Mouse (Mus musculus): ENCODE results near the gene Mkrn1.
"Not testable (repeated sequence)": the region's sequence is repeated elsewhere in the genome, so short reads cannot be mapped to it uniquely, and the experiment has no call there.

The Mkrn1 gene

DNA sequence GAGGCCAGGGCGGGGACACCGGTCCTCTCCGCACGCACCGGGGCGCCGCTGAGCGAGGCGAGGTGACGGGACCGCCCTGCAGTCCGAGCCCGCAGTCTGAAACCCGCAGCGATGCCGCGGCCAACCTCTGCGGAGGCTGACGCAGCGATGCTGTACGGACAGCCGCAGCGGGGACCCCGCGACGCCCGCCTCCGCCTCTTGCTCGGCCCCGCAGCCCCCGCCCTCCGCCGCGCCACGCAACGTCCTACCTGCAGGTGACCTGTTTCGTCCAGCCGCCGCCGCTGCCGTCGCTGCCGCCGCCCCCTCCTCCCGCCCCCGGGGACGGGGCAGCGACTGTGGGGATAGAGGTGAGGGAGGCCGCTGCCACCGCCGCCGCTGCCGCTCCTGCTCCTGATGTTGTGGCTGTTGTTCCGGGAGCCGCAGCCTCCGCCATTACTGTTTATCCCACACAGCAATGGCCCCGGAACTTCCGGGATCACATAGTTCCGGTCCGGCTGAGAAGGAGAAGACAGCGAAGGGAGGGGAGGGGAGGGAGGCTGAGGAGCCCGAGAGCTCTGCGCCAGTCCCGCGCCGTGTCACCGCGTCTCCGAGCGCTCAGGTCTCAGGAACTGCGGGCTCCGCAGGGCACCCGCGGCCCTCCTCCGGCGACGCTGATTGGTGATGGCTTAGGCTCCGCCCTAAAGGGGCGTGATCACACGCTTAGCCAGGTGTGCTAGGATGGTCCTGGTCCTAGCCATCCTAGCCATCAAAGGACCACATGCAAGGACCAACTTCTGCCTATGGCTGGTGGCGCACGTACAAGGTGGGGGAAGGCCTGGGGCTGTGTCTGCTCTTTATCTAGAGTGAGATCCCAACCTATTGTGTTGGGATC, at the start of gene Mkrn1:
Gene Mkrn1, minus strand, starts transcription at position 612 of the 871 bp plus-strand sequence.
- peak; percentile 86 for DNase-seq

GRCm38 (mm10) chr6:39469427-39469826, 49.2 kb upstream of the Mkrn1 start:
- no peak for DNase-seq

DNA sequence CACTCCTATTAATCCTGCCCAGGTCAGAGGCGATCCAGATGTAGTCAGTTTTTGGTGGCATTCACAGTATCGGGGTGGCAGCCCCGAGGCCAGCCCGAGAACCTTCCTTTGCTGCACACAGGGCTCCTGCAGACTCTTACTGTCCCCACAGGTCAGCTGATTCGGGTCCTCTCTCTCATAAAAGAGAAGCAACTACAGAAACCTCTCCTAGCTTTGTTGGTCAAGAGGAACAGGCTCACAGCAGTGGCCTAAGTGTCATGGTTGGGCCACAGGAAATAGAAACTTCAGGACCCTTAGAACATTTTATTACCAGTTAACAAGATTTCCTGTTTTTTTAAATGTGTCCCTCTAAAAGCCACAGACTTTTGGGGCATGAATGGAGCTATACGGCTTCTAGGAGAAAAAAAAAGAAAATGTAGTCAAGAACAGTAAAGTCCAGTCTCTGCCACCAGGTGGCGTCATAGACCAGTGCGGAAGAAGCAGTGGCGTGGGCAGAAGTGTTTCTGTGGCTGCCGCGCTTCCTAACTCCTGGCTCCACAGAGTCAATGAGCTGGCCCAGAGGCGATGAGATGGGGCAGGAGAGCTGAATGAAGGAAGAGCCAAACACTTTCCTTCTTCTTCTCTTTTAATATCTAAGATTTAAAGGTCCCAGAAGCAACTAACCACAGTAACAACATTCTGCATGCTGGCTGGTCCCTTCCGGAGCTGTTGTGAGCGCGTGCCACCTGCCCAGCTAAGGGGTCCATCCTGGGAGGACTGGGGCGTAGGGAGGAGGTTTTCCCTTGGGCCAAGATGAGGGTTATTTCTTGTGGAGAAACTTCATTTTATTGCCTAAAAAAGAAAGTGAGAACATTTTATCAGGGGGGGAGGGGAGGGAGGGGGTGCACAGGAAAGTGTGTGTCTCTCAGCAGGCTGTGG, 42.6 kb upstream of the Mkrn1 start:
- DNase-seq, result peak; percentile 81

DNA sequence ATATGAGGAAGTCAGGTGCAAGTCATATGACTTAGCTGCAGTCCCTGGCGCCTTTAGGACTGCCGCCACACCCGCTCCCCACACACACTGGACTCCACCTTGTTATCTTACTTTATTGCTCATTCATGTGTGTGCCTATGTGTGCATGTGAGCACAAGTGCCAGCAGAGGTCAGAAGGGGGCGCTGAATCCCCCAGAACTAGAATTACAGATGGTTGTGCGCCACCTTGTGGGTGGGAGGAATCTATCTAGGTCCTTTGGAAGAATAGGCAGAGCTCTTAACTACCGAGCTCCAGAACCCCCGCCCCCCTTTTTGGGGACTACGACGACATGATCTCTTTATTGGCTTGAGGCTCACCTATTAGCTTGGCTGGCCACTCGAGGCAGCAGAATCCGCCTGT, 39.8 kb upstream of the Mkrn1 start:
- peak; percentile 45 for DNase-seq

DNA sequence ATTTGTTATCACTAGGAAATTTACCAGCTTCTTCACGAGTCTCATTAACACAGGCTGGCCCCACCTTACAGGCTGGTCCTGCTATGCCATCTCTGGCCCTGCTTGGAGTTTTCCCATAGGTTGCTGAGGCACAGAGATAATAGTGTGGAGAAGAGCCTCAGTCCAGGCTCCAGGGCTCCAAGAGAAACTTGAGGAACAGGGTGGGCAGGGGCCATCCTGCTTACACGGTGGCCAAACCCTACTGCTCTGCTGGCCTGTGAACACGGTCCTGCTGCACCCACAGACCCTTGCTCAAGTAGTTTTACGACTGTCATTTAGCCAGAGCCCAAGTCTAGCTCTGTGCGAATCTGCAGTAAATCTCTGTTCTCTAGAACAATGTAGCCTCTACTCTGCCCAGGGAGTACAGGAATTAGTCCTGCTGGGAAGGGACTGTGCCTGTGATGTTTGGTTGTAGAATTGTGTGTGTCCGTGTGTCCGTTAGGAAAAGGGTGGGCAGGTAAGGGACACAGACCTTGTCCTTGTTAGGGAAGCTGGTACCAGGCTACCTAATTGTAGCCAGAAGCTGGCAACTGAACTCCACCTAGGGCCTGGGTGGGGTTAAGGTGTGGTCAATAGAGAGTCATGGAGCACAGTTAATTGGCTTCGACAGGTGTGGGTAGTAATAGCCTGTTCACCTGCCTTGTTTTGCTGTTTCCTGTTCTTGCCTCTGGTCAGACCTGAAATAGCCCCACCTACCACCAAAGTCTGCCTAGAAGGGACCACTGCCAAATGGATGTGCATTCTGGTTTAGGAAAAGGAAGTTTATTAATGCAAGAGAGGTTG, 35.3 kb upstream of the Mkrn1 start:
- no peak for DNase-seq

- no peak for DNase-seq
These were observed 34.4 kb upstream of the Mkrn1 start for GRCm38 (mm10) chr6:39454616-39455015.

DNA sequence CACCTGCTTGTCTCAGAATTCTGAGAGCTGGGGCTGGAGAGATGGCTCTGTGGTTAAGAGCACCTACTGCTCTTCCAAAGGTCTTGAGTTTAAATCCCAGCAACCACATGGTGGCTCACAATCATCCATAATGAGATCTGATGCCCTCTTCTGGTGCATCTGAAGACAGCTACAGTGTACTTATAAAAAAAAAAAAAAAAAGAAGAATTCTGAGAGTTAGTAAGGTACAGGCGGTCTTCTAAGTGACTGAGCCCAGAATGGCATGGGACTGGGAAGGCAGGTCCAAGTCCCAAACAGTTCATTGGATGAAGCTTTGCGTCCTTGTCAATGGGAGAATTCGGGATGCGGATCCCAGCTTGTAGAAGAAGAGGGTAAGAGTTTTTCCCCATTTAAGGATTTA, 33.3 kb upstream of the Mkrn1 start:
- no peak for DNase-seq

DNA sequence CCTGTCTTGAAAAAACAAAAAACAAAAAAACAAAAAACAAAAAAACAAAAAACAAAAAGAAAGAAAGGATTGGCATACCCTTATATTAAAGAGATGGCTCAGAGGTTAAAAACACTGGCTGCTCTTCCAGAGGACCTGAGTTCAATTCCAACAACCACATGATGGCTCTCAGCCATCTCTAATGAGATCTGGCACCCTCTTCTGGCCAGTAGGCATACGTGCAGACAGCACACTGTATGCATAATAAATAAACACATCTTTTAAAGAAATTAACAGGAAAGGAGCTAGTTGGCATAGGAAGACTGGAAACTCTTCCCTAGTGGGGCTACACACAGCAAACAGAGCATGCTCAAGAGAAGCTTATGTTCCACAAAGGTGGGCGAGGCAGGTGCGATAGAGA, 30.8 kb upstream of the Mkrn1 start:
- peak; percentile 20 for DNase-seq

DNA sequence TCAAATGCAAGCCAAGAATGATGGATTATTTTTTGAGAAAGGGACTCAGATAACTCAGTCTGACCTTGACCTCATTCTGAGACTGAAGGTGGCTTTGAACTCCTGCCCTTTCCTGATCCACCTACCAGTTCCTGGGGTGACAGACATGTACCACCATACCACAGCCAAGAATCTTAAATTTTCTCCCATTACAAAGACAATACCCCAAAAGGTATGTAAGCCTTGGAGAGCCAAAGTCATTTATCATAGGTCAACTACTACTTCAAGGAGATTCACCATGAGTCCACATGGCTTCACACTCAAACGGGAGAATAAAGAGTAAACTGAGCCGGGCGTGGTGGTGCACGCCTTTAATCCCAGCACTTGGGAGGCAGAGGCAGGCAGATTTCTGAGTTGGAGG, 30.3 kb upstream of the Mkrn1 start:
- DNase-seq, result no peak

- no peak for DNase-seq
These were observed 27.3 kb upstream of the Mkrn1 start for GRCm38 (mm10) chr6:39447429-39448185.

GRCm38 (mm10) chr6:39445801-39446572, 25.7 kb upstream of the Mkrn1 start:
- DNase-seq, result no peak

GRCm38 (mm10) chr6:39442786-39443287, 22.6 kb upstream of the Mkrn1 start:
- no peak for DNase-seq

DNA sequence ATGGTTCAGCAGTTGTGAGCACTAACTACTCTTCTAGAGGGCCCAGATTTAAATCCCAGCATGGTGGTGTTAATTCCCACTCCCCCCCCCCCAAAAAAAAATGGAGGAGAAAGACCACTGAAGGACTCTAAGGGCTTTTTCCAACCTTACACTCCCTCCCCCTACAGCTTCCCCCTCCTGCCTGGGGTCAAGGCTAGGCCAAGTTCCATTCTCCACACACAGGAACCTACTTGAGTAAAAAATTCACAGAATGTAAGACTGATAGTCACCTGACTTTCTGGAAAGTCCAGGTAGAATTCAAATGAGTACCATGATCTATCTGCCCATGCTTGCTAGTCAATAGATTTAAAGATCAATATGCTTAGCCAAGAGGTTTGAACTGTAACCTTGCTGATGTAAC, 19.9 kb upstream of the Mkrn1 start:
- no peak for DNase-seq

- not testable (repeated sequence) for DNase-seq
These were observed 17.3 kb upstream of the Mkrn1 start for GRCm38 (mm10) chr6:39437519-39437918.

- DNase-seq, result no peak
These were observed 15.6 kb upstream of the Mkrn1 start for GRCm38 (mm10) chr6:39435875-39436274.

DNA sequence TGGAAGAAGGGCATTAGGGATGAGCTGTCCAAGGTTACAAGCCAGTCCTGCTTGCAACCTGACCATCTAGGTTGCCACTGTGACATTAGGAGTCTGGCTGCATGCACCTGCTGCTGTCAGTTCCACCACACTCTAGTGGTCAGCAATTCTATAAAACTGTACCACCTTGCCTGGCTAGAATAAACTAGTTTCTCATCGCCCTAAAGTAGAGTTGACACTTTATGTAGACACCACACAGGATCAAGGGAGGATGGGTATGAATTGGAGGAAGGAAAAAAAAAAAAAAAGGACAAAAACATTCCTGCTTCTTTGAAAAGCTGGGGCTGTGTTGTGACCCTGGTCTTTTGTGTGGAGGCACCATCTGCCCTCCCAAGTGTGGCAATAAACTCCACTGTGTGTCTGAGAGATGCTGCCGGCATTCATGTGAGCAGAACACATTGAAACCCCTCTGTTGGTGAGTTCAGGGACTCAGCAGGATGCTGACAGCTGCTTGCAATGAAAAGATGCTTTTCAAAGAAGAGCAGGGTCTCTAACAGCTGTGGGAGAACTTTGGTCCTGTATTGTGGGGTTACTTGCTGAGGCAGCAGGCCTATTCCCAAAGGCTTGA, 14.7 kb upstream of the Mkrn1 start:
- DNase-seq, result no peak

GRCm38 (mm10) chr6:39434111-39434885, 14.0 kb upstream of the Mkrn1 start:
- DNase-seq, result no peak

- no peak for DNase-seq
These were observed 13.4 kb upstream of the Mkrn1 start for GRCm38 (mm10) chr6:39433701-39434100.

DNA sequence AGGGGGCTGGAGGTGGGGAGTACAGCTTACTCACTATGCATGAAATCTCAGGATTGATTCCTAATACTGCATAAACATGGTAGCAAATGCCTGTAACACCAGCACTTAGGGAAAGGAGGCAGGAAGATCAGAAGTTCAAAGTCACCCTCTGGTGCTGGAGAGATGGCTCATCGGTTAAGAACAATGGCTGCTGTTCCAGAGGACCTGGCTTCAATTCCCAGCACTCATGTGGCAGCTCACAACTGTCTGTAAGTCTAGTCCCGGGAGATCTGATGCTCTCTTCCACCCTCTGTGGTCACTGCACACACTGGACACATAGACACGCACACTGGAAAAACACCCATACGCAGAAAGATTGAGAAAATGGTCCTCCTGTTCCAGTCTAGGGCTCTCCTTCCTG, 12.9 kb upstream of the Mkrn1 start:
- no peak for DNase-seq

DNA sequence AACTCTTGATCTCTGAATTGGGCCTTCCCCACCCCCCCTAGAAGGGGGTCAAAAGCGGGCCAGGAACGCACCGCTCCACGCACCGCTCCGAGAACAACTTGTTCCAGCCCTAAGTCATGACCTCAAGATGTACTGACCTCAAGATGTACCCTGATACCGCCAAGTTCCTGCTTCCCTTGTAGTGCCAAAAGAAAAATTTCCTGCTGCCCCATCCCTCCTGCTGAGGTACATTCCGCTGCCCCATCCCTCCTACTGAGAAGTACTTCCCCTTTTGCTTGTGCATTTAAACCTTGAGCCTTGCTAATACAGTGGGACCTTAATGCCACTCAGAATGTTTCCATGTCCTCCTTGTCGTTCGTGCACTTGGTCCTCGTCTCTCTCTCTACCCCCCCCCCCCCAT, 10.5 kb upstream of the Mkrn1 start:
- no peak for DNase-seq
